Mouse (Mus musculus) splenic B cell, adult 2 months (primary cell): ENCODE measurements around the gene Gm4871.
A peak's percentile ranks its signal among the peaks of the same experiment; 100 is the strongest.
"Not testable (repeated sequence)": the region's sequence is repeated elsewhere in the genome, so short reads cannot be mapped to it uniquely, and the experiment has no call there.

Experiments
- DNase-seq: peaks from one replicate; pipeline ENCODE4 v3.0.0-alpha.2; 2011; ENCODE audit warnings: low read depth, low spot score
- H3K27me3 ChIP-seq: 2 replicates; pipeline ENCODE4 v1.6.1; 2012; ENCODE audit warnings: mild to moderate bottlenecking, low read length, moderate library complexity, mixed read lengths; ENCODE audit not compliant: control insufficient read depth, poor library complexity, insufficient read depth, severe bottlenecking
- H3K36me3 ChIP-seq: 2 replicates; pipeline ENCODE4 v1.6.1; 2012; ENCODE audit warnings: mild to moderate bottlenecking, low read length, moderate library complexity, mixed read lengths; ENCODE audit not compliant: control insufficient read depth, poor library complexity, insufficient read depth, severe bottlenecking

Gm4871 gene

DNA sequence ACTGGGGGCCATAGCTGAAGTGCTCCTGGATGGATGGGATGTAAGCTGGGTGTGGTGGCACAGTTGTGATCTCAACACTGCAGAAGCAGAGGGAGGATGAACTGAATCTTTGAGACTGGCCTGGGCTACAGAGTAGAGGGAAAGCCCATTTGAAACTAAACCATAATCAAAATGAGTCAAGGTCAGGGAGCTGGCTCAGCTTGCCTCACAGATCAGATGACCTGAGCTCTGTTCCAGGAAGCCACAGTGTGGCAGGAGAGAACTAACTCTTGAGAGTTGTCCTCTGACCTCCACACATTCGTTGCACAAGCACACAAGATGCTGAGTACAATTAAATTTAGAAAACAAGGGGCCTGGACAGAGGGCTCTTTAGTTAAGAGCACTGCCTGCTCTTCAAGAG is 12.3 kb downstream of the Gm4871 start:
- H3K36me3 ChIP-seq, H3K27me3 ChIP-seq, DNase-seq: not testable (repeated sequence)

DNA sequence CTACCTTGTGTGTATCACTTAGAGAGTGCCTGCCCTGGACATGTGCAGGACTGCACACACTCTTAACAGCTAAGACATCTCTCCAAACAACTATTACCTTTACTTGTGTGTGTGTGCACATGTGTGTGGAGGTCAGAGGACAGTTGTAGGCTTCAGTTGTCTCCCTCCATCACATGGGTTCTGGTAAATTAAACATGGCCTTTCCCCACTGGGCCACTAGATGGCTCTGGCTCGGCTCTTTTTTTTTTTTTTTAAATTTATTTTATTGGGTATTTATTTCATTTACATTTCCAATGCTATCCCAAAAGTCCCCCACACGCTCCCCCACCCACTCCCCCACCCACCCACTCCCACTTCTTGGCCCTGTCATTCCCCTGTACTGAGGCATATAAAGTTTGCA is 15.8 kb downstream of the Gm4871 start:
- H3K27me3 ChIP-seq, H3K36me3 ChIP-seq, DNase-seq: not testable (repeated sequence)

DNA sequence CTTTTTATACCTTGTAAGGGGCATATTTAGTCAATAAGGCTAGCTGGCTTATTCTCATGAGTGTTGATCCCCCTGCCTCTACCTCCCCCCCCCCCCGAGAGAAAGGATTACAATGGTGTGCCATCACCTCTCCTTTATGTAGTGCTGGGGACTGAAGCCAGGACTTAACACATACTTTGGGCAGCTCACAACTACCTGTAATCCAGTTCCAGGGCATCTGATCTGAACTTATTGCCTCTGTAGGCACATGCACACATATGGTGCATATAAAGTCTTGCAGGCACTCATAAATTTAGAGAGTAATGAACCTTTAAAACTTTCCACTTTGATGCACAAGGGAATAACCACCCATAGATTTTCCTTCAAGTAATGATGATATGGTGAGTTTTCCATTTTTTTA is 18.3 kb downstream of the Gm4871 start:
- DNase-seq, result no peak
- no peaks in the 10 kb centered on the region for H3K27me3 ChIP-seq

DNA sequence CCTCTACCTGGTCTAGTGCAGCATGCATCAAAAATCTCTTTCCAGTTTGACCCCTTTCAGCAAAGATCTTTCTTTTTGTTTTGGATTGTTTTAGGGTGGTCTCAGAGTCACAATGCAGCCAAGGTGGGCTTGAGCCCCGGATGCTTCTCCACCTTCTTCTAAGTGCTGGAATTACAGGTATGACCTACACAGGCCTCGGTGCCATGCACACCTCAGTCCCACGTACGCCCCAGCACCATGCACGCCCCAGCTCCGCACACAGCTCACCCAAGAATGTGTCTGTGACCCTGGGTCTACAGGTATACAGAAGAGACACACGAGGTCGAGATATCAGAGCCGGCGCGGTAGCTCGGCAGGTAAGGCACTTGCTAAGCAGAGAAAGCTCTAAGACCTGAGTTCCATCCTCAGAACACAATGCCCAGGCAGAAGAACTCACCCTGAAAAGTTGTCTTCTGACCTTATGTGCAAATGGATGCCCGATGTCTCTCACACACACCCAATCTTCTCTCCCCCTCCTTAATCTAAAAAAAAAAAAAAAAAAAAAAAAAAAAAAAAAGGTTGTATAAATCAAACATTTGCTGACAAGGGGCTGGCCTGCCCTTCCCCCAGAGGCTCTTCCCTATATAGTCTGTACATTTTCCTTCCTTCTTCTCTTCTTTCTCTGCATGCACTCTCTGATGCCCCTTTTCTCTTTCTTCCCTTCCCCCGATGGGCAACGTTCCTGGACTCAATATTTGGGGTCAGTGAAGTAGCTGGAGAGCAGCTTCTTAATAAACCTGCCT is 23.5 kb downstream of the Gm4871 start:
- DNase-seq, result no peak
- H3K36me3 ChIP-seq, result no peaks in the 10 kb centered on the region

More for the DNA sequence above, 18.3 kb downstream of the Gm4871 start:
- H3K36me3 ChIP-seq, result no peaks in the 10 kb centered on the region

DNA sequence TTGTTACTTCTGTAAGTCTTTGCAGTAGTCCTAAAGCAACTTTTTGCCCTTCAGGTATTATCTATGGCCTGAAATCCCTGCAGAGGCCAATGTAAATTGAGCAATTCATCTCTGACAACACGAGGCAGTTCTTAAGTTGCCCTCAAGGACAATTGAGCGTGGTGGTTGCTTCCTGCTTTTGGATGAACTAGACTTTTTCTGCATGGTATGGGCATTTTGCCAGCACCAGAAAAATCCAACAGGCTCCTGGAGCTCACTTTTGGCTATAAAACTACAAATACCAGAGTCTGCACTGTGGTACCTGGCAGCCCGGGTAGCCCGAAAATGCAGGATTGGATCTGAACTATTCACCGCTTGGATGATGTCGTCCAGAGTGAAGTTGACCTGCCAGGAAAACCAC is 27.0 kb downstream of the Gm4871 start:
- Histone ChIP-seq H3K27me3 (no peaks in the 10 kb centered on the region), H3K36me3 (no peaks in the 10 kb centered on the region)
- DNase-seq, result no peak

More for the DNA sequence above, 23.5 kb downstream of the Gm4871 start:
- no peaks in the 10 kb centered on the region for H3K27me3 ChIP-seq

DNA sequence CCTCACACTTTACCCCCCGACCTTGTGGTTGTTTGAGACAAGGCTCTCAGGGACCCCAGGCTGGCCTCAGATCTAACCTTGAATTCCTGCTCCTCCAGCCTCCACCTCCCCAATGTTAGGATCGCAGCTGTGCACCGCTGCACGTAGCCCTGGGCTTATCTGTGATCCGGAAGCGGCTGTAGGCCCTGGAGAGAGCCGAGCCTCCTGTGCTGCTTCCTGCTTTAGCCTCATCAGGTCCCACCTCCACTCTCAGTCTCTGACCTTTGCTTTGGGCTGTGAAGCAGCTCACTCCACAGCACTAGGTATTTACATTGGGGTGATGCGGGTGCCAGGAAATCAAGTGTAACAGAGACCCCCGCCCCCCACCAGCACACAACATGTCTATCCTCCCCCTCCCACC is 28.1 kb downstream of the Gm4871 start:
- no peak for DNase-seq
- Histone ChIP-seq H3K27me3 (no peaks in the 10 kb centered on the region), H3K36me3 (no peaks in the 10 kb centered on the region)

DNA sequence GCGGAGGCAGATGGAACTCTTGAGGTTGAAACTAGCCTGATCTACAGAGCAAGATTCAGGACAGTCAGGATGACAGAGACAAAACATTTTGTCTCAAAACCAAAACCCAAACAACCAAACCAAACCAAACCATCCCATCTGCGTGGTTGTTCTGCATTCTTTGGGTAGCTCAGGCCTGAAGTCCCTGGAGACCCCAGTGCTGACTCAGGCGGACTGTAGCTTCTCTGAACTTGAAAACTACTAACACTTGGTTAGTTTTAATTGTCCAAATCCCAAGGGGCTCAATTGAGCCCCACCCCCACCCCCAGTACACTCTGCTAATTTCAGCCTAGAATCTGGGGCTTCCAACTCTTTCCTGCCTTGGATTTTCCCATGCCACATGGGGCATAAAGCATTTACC is 29.2 kb downstream of the Gm4871 start:
- Histone ChIP-seq H3K36me3 (no peaks in the 10 kb centered on the region), H3K27me3 (no peaks in the 10 kb centered on the region)
- no peak for DNase-seq

DNA sequence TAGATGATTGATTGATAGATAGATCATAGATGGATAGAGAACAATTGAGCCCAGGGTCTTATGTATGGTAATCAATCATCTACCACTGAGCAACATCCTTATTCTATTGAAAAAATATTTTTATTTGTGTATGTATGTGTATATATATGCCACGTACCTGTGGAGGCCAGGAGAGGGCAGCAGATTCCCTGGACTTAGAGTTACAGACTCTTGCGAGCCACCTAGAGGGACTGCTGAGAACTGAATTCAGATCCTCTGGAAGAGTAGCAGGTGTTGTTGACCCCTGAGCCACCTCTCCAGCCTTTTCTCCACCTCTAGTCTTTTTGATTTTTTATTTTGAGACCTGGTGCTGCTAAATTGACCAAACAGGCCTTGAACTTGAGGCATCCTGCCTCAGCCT is 34.1 kb downstream of the Gm4871 start:
- no peaks in the 10 kb centered on the region for H3K27me3 ChIP-seq
- no peaks in the 10 kb centered on the region for H3K36me3 ChIP-seq
- DNase-seq, result peak; percentile 39

DNA sequence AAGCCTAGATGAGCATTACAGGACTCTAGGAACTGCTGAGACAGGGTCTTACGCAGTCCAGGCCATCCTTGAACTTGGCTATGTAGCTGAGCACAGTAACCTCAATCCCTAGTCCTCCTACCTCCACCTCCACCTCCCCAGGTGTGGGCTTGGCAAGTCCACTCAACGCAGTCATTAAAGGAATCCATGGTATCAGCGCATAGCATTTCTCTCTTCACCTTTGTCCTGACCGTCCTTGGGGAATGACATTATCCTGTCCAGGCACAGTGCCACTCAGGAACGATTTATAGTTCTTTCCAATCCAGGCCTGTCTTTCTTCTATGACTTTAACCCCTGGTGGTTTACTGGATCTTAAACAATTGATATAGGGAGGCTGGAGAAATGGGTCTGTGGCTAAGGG is 42.1 kb downstream of the Gm4871 start:
- Histone ChIP-seq H3K27me3 (no peaks in the 10 kb centered on the region), H3K36me3 (no peaks in the 10 kb centered on the region)
- no peak for DNase-seq

DNA sequence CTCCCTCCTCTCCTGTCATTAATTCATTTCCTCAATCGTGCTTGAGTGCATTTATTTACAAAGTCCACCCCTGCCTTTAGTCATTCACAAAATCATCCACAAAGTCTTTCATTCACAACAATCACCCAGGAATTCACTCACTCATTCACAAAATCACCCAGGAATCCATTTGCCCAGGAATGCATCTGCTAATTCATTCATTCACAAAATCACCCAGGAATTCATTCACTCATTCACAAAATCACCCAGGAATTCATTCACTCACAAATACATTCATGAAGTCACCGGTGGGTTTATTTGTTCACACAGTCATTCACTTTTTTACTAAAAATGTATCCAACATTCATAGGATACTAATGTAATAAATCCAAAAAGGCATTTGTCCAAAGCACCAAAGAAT is 42.5 kb downstream of the Gm4871 start:
- Histone ChIP-seq H3K27me3 (no peaks in the 10 kb centered on the region), H3K36me3 (no peaks in the 10 kb centered on the region)
- DNase-seq, result no peak

DNA sequence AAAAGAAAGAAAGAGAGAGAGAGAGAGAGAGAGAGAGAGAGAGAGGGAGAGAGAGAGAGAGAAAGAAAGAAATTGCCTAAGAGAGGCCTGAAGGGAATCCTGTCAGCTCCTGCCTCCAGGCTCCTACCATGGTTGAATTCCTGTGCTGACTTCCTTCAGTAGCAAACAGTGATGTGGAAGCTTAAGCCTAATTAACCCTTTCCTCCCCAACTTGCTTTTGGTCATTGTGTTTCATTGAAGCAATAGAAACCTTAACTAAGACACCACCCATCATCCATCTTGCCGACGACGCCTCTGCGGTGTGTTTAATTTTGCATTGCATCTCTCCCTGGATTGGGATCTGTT is 43.5 kb downstream of the Gm4871 start:
- Histone ChIP-seq H3K27me3 (no peaks in the 10 kb centered on the region), H3K36me3 (no peaks in the 10 kb centered on the region)

DNA sequence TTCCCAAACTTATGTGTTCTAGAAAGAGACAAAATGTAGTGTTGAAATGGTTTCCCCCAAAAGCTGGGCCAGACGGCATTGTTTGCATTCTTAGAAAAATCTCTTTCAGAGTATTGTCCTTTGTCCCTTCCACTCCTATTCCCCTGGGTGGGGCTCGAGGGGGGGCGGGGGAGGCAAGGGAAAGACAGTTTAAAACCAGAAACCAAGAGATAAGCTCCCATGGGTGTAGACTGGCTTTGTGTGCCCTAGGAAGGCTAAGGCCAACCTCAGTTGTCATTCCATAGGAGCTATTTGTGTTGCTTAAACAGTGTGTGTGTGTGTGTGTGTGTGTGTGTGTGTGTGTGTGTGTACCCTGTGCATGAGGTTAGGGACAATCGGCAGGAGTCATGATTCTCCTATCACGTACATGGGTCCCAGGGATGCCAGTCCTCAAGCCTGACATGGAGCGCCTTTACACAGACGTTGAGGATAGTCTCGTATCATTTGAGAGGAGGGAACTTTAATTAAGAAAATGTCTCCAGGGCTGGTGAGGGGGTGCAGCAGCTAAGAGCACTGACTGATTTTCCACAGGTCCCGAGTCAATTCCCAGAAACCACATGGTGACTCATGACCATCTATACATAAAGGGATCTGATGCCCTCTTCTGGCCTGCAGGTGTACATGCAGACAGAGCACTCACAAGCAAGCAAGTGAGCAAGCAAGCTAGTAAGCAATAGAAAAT is 44.1 kb downstream of the Gm4871 start:
- no peak for DNase-seq
- H3K36me3 ChIP-seq, result no peaks in the 10 kb centered on the region
- no peaks in the 10 kb centered on the region for H3K27me3 ChIP-seq

More for the DNA sequence above, 43.5 kb downstream of the Gm4871 start:
- no peak for DNase-seq

DNA sequence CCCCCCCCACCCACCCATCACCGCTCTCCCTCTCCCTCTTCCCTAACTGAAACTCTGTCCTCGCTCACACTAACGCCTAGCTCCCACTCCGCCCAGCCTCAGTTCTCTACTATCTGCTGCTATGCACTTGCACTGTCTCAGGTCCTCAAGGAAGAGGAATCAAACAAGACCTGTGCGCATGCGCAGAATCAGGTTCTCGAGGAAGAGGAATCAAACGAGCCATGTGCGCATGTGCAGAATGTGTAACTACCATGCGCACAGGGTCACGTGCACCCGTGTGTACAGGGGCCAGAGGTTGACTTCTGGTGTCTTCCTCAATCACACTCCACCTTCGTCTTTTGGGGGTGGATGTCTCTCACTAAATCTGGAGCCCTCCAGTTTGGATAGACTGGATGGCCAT is 45.0 kb downstream of the Gm4871 start:
- H3K36me3 ChIP-seq, result no peaks in the 10 kb centered on the region
- DNase-seq, result no peak
- H3K27me3 ChIP-seq, result no peaks in the 10 kb centered on the region

DNA sequence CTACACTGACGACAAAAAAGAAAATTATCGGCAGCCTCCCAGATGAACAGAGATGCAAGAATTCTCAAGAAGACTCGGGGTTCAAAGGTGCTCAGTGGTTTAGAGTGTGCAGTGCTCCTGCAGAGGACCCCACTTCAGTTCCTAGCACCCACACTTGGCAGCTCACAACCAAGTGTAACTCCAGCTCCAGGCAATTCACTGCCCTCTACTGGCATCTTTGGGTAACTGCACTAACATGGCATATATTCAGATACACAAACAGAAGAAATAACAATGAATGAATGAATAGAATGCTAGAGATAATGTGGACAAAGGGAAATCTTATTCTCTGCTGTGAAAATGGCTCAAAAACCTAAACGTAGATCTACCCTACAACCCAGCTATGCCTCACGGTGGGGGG is 47.7 kb downstream of the Gm4871 start:
- no peak for DNase-seq
- H3K36me3 ChIP-seq, result no peaks in the 10 kb centered on the region
- H3K27me3 ChIP-seq, result no peaks in the 10 kb centered on the region

DNA sequence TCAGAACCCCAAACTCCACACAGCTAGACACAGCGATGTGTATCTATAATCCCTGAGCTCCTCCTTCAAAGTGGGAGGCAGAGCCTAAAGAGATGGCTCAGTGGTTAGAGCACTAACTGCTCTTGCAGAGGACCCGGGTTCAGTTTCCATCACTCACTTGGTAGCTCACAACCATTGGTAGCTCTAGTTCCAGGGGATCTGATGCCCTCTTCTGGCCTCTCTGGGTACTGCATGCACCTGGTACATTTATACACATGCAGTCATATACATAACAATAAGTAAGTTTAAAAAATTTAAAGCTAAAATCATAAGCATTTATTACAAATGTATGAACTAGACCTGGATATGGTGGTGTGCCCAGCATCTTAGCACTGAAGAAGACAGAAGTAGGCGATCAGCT is 49.3 kb downstream of the Gm4871 start:
- Histone ChIP-seq H3K27me3 (no peaks in the 10 kb centered on the region), H3K36me3 (no peaks in the 10 kb centered on the region)
- DNase-seq, result no peak
